Mouse (Mus musculus): ENCODE measurements around the gene Gm3604. TPM values are rescaled to one million over a fixed set of nuclear protein-coding genes. Genes with fewer than 3 reads are reported as not detected.
"Not testable (repeated sequence)": the region's sequence is repeated elsewhere in the genome, so short reads cannot be mapped to it uniquely, and the experiment has no call there.

Gm3604 gene
- polyA plus RNA-seq (2016; fragmentation: Nextera tagmentation; extraction: Ambion mirVana) = 5.1 and 6.1 TPM in 2 replicates

DNA sequence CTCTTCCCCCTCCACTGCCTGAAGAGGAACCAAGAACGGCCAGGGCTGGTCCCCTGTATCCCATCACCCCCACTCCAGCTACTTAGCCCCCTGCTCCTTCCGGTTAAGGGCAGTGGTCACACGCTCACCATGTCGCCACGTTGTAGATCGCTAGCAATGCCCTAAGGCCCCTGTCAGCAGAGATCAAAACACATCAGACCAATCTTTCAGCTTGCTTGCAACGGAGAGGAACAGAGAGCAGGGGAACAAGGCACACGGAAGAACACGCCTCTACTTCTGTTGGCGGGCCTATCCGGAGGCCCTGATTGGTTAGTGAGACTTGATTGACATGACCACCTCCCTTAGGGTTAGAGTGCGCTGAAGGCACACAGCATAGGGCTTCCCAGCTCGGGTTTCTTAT, at the start of gene Gm3604:
Gm3604 (minus strand) TSS at position 226 of the 400 bp plus-strand sequence.
- WGBS = 10% methylated on average over 13 of the region's 13 CpGs
- H3K27ac ChIP-seq = peak within 1 kb of the TSS; percentile 67

DNA sequence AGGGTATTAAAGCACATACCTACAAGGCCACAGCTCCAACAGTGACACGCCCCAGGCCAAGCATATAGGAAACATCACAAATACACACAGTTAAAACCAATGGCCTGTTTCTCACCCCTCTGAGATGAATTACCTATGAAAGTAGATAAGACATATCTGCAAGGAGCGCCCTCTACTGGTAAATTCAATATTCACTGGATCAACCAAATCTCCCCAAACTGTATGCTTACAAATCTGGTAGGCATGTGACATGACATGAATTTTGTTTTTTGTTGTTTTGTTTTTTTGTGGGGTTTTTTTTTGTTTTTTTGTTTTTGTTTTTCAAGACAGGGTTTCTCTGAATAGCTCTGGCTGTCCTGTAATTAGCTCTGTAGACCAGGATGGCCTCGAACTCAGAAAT, 16.2 kb upstream of the Gm3604 start:
- H3K9me3 ChIP-seq (replicated peaks); H3K36me3 ChIP-seq; H3K4me1 ChIP-seq; H3K27ac ChIP-seq; H3K27me3 ChIP-seq (ENCODE audit: low read depth, poor library complexity, severe bottlenecking); H3K4me3 ChIP-seq; DNase-seq (ENCODE audit: low spot score): not testable (repeated sequence)
- 68% methylated on average over 3 of the region's 3 CpGs for whole genome bisulfite sequencing

More for the DNA sequence above, at the start of gene Gm3604:
- H3K27me3 ChIP-seq (ENCODE audit: low read depth, poor library complexity, severe bottlenecking); H3K36me3 ChIP-seq; H3K9me3 ChIP-seq (replicated peaks); H3K4me1 ChIP-seq: not testable (repeated sequence)
- H3K4me3 ChIP-seq = peak within 1 kb of the TSS; percentile 52
- DNase-seq (ENCODE audit: low spot score) = peak; percentile 37

DNA sequence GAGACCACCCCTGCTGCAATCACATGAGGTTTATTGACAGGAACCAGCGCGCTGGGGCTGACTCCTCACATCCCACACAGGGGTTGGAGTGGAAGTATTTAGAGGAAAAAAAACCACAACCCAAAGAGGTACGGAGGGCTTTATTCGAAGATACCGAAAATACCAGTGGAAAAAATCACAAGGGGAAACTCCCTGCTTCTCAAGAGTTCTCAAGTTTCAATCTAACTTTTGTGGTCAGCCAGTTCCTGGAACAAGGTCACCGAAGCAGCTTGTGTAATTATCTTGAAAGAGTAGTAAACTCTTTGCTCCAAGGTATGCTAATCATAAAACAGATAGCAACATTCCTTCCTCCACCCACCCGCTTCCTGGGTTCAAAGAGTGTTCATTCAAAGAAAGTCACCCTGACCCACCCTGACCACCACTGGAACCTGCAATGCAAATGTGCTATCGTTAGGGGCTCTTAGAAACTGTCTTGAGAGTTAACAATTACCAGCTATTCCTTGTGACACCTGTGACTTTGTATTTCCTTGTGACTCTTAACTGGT, 7.2 kb upstream of the Gm3604 start:
- not testable (repeated sequence) for H3K27ac ChIP-seq; H3K9me3 ChIP-seq (replicated peaks); H3K36me3 ChIP-seq; DNase-seq (ENCODE audit: low spot score); H3K4me1 ChIP-seq; H3K4me3 ChIP-seq; H3K27me3 ChIP-seq (ENCODE audit: low read depth, poor library complexity, severe bottlenecking)
- 90% methylated on average over 8 of the region's 8 CpGs for WGBS

DNA sequence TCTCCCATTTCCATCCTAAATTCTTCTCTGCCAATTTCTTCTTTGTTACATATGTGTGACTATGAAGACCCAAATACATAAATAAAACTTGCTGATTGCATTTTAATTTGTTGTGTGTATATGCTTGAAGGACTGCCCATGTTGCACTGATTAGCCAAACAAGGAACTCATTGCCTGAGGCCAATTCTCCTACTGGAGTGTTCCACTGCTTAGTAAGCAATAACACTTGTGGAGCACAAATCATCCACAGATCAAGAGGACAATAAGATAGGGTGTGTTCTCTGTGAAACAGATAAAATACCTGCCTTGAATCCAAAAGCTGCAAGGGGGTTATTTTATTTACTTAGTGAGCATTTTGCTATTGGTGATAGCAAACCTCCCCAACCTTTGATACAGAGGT, 51.2 kb downstream of the Gm3604 start:
- Histone ChIP-seq H3K27me3 (ENCODE audit: low read depth, poor library complexity, severe bottlenecking) (no peaks in the 10 kb centered on the region), H3K27ac (no peak overlapping the region), H3K9me3 (replicated peaks) (no peaks in the 10 kb centered on the region), H3K36me3 (no peaks in the 10 kb centered on the region), H3K4me1 (no peaks in the 10 kb centered on the region), H3K4me3 (no peak overlapping the region)
- no peak for DNase-seq (ENCODE audit: low spot score)

DNA sequence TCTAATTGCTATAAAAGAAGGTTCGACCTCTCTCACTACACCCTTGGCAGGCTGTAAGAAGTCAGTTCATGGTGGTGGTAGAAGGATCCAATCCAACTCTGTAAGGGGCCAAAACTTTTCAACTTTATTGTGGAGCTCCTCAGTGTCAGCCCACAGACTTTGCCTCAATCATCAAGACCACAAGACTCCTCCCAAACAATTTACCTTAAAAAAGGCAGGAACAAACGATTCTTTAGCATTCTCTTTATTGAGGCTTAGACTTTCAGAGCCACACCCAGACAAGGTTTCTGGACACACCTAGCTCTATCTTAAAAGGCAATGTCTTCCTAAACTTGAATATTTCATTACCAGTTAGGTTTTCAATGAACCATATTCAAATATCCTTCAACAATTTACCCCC, 51.6 kb downstream of the Gm3604 start:
- H3K4me3 ChIP-seq = no peak overlapping the region
- no peaks in the 10 kb centered on the region for H3K27me3 ChIP-seq (ENCODE audit: low read depth, poor library complexity, severe bottlenecking)
- H3K36me3 ChIP-seq = no peaks in the 10 kb centered on the region
- 75% methylated on average over 2 of the region's 2 CpGs for WGBS
- no peak for DNase-seq (ENCODE audit: low spot score)
- no peaks in the 10 kb centered on the region for H3K4me1 ChIP-seq
- H3K27ac ChIP-seq = no peak overlapping the region
- H3K9me3 ChIP-seq (replicated peaks) = no peaks in the 10 kb centered on the region

Small RNAs within 50 kb of the gene (microRNA-seq; reads per million reads assigned to microRNA genes)
- not detected for gene Gm25933

Other genes with a start within 250 kb of the Gm3604 start
- 11.4 and 15.9 TPM in 2 replicates for gene Gm49359, start 83.7 kb upstream of the Gm3604 start, polyA plus RNA-seq (2016; fragmentation: Nextera tagmentation; extraction: Ambion mirVana)
- gene Zfp935, start 175.3 kb upstream of the Gm3604 start, polyA plus RNA-seq (2016; fragmentation: Nextera tagmentation; extraction: Ambion mirVana) = not detected in 2 replicates
- 20.2 and 27.1 TPM in 2 replicates for gene Zfp934, start 188.0 kb upstream of the Gm3604 start, polyA plus RNA-seq (2016; fragmentation: Nextera tagmentation; extraction: Ambion mirVana)
- 12.6 and 18.5 TPM in 2 replicates for gene 6720489N17Rik, start 241.0 kb upstream of the Gm3604 start, polyA plus RNA-seq (2016; fragmentation: Nextera tagmentation; extraction: Ambion mirVana)